Mouse (Mus musculus): ENCODE measurements at regions not wholly inside any gene's neighbourhood (a gene's known extent, or its start where the extent isn't known, plus 50 kb on each side); places are given as distances from the start of the nearest gene placed in this dataset.
A peak's percentile ranks its signal among the peaks of the same experiment; 100 is the strongest.

- no peak for ATAC-seq (replicated peaks in 1 of 2; ENCODE audit: insufficient read depth in 1 of 2, low FRiP score in 2 of 2, low TSS enrichment in 1 of 2, low read depth in 1 of 2, poor library complexity in 2 of 2, severe bottlenecking in 2 of 2)
Measured at GRCm38 (mm10) chr9:5822234-5822633, 346.1 kb upstream of the Pdgfd start.

GRCm38 (mm10) chr9:5828871-5829270, 339.5 kb upstream of the Pdgfd start:
- no peak for ATAC-seq (replicated peaks in 1 of 2; ENCODE audit: insufficient read depth in 1 of 2, low FRiP score in 2 of 2, low TSS enrichment in 1 of 2, low read depth in 1 of 2, poor library complexity in 2 of 2, severe bottlenecking in 2 of 2)

- ATAC-seq (replicated peaks in 1 of 2; ENCODE audit: insufficient read depth in 1 of 2, low FRiP score in 2 of 2, low TSS enrichment in 1 of 2, low read depth in 1 of 2, poor library complexity in 2 of 2, severe bottlenecking in 2 of 2), result no peak
Measured at GRCm38 (mm10) chr9:5842381-5842780, 326.0 kb upstream of the Pdgfd start.

DNA sequence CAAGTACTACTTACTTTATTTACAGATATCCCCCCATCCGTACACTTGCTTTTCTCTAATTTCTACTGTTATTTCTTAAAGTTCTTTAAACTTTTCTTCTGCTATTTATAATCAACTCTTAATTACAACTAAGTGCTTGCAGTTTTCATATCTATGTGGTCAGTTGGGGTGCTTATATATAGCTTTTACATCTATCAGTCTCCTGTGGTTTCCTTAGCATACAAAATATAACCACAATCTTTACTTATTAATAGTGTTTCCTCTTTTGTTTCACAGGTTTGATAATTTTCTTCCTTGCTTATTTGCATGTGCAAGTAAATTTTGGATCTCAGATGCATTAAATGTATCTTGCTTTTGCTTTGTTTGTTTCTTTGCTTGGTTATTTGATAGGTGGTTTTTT, 288.7 kb upstream of the Pdgfd start:
- ATAC-seq (replicated peaks in 1 of 2; ENCODE audit: insufficient read depth in 1 of 2, low FRiP score in 2 of 2, low TSS enrichment in 1 of 2, low read depth in 1 of 2, poor library complexity in 2 of 2, severe bottlenecking in 2 of 2), result no peak

- no peak for ATAC-seq (replicated peaks in 1 of 2; ENCODE audit: insufficient read depth in 1 of 2, low FRiP score in 2 of 2, low TSS enrichment in 1 of 2, low read depth in 1 of 2, poor library complexity in 2 of 2, severe bottlenecking in 2 of 2)
Measured at GRCm38 (mm10) chr9:5922526-5922925, 245.9 kb upstream of the Pdgfd start.

GRCm38 (mm10) chr9:5928166-5928850, 240.1 kb upstream of the Pdgfd start:
- peak in 1 of 2 experiments; percentile 27; a peak in 1 of 4 replicates for ATAC-seq (replicated peaks in 1 of 2; ENCODE audit: insufficient read depth in 1 of 2, low FRiP score in 2 of 2, low TSS enrichment in 1 of 2, low read depth in 1 of 2, poor library complexity in 2 of 2, severe bottlenecking in 2 of 2)

- no peak for ATAC-seq (replicated peaks in 1 of 2; ENCODE audit: insufficient read depth in 1 of 2, low FRiP score in 2 of 2, low TSS enrichment in 1 of 2, low read depth in 1 of 2, poor library complexity in 2 of 2, severe bottlenecking in 2 of 2)
Measured at GRCm38 (mm10) chr9:5972292-5972691, 196.1 kb upstream of the Pdgfd start.
